20 mouse cellular contexts compared by ENCODE assay signal in the genomic region with DNA sequence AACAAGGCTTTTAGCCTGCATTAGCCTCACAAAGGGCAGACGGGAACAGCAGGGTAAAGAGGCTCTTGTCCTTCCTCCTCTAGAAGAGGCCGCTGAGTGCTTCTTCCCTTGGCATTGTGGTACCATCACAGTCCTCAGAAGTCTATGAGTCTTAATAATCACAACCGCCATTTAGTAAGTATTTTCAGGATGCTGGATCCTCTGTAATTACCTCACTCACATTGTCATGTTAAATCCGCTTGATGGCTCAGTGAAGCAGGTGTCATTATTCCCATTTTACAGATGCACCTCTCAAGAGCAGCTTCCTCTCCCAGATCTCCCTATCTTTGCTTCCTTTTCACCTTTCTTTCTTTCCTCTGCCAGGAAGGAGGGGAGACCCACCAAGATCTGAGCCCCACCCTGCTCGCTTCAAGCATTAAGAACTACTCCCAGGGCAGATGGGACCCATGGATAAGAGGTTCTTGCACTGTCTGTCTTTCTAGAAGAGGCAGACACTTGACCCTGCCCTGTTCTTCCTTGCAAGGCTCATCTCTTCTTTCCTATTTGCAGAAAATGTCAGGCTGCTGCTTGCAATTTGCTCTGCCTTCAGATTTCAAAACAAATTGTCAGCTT. TPM values are rescaled to one million over a fixed set of nuclear protein-coding genes. Genes with fewer than 3 reads are reported as not detected.
DNase-seq lines count a peak whose midpoint lies in the region; ATAC-seq lines count a peak whose summit lies in the region.
"Had no signal": no experiment of that assay in that cellular context is flagged by ENCODE, and none has a peak within 500 bp of the region (broad histone marks: within the 10 kb centered on the region; RNA-seq: fewer than 3 reads in every experiment).

No protein-coding gene starts in this region.

- H3K9me3 ChIP-seq in neural tube, embryonic 15.5 days (replicated peaks) = no peaks in the 10 kb centered on the region
- H3K9me3 ChIP-seq: embryonic facial prominence, embryonic 12.5 days; forebrain, embryonic 12.5 days; heart, embryonic 13.5 days; hindbrain, embryonic 15.5 days had no signal

- no peaks in the 10 kb centered on the region for H3K36me3 ChIP-seq in neural tube, embryonic 15.5 days
- H3K36me3 ChIP-seq: embryonic facial prominence, embryonic 12.5 days; forebrain, embryonic 12.5 days; heart, embryonic 13.5 days; hindbrain, embryonic 15.5 days had no signal

- 0 out of 2 replicates have a peak, but pooled peaks have one; percentile 37 for ATAC-seq in megakaryocyte-erythroid progenitor cell, adult 5-6 weeks (replicated peaks; ENCODE audit: low FRiP score, low TSS enrichment, poor library complexity, severe bottlenecking)
- ATAC-seq in neural tube, embryonic 15.5 days (ENCODE audit: low FRiP score) = no peak
- ATAC-seq: forebrain, embryonic 16.5 days had no signal

- H3K4me3 ChIP-seq in neural tube, embryonic 15.5 days (replicated peaks) = no peak overlapping the region
- H3K4me3 ChIP-seq: embryonic facial prominence, embryonic 12.5 days; forebrain, embryonic 12.5 days; heart, embryonic 13.5 days; hindbrain, embryonic 15.5 days had no signal

- H3K27me3 ChIP-seq in neural tube, embryonic 15.5 days (replicated peaks) = no peaks in the 10 kb centered on the region
- H3K27me3 ChIP-seq: embryonic facial prominence, embryonic 12.5 days; forebrain, embryonic 12.5 days; hindbrain, embryonic 15.5 days had no signal

- no peaks in the 10 kb centered on the region for H3K4me1 ChIP-seq in neural tube, embryonic 15.5 days
- H3K4me1 ChIP-seq: embryonic facial prominence, embryonic 12.5 days; forebrain, embryonic 12.5 days; heart, embryonic 13.5 days; hindbrain, embryonic 15.5 days had no signal

- no peak overlapping the region for H3K9ac ChIP-seq in neural tube, embryonic 15.5 days (replicated peaks)
- H3K9ac ChIP-seq: embryonic facial prominence, embryonic 12.5 days; forebrain, embryonic 12.5 days; heart, embryonic 13.5 days; hindbrain, embryonic 15.5 days had no signal

- 60% methylated on average over 5 of the region's 5 CpGs for WGBS in neural tube, embryonic 15.5 days

- H3K4me2 ChIP-seq in neural tube, embryonic 15.5 days = no peak overlapping the region
- H3K4me2 ChIP-seq: embryonic facial prominence, embryonic 12.5 days; forebrain, embryonic 12.5 days; heart, embryonic 13.5 days; hindbrain, embryonic 15.5 days had no signal

- H3K27ac ChIP-seq in neural tube, embryonic 15.5 days (replicated peaks) = no peak overlapping the region
- H3K27ac ChIP-seq: embryonic facial prominence, embryonic 12.5 days; forebrain, embryonic 12.5 days; heart, embryonic 13.5 days; hindbrain, embryonic 15.5 days had no signal

- DNase-seq in heart, adult 11 months = peak; percentile 71
- no peak for DNase-seq in heart, adult 9 months (ENCODE audit: low spot score in 2 of 2)
- peak; percentile 71 for DNase-seq in ES-CJ7 (ENCODE audit: low read depth, low spot score)
- DNase-seq in c-Kit-positive CD71-positive TER-119-positive erythroid progenitor cells, embryonic 14.5 days (ENCODE audit: low spot score) = peak; percentile 45
- DNase-seq in right cerebral cortex, adult 18-20 months = no peak
- DNase-seq: adrenal gland, adult 2 months; adrenal gland, postnatal 25 days; B cell, adult 2 months; cerebellum, adult 11-12 months; cerebellum, adult 9-10 months; cerebellum, postnatal 25 days; gastrocnemius, postnatal 14 days; heart, postnatal 36 days had no signal

RNA-seq across cellular contexts. Expression of gene Det1, which starts 8.1 kb away (rescaled TPM):
- 29.3 and 29.4 TPM in 2 replicates for total RNA-seq in megakaryocyte-erythroid progenitor cell, adult 5-6 weeks (2014; fragmentation: Nextera tagmentation)
- total RNA-seq in megakaryocyte-erythroid progenitor cell, adult 5-6 weeks (2017) = 13.8 and 27.0 TPM in 2 replicates
- polyA plus RNA-seq in neural tube, embryonic 15.5 days (2015; fragmentation: Nextera tagmentation; extraction: Ambion mirVana) = 12.6 and 13.5 TPM in 2 replicates

RNA-seq across cellular contexts. Expression of gene Aen, which starts 40.5 kb away (rescaled TPM):
- 77.3 and 78.2 TPM in 2 replicates for total RNA-seq in megakaryocyte-erythroid progenitor cell, adult 5-6 weeks (2014; fragmentation: Nextera tagmentation)
- 52.6 and 81.7 TPM in 2 replicates for total RNA-seq in megakaryocyte-erythroid progenitor cell, adult 5-6 weeks (2017)
- polyA plus RNA-seq in neural tube, embryonic 15.5 days (2015; fragmentation: Nextera tagmentation; extraction: Ambion mirVana) = 55.7 and 58.6 TPM in 2 replicates

RNA-seq across cellular contexts. Expression of gene Isg20, which starts 58.1 kb away (rescaled TPM):
- 140 and 149 TPM in 2 replicates for total RNA-seq in megakaryocyte-erythroid progenitor cell, adult 5-6 weeks (2014; fragmentation: Nextera tagmentation)
- 46.2 and 54.5 TPM in 2 replicates for total RNA-seq in megakaryocyte-erythroid progenitor cell, adult 5-6 weeks (2017)
- polyA plus RNA-seq in neural tube, embryonic 15.5 days (2015; fragmentation: Nextera tagmentation; extraction: Ambion mirVana) = 1.3 and 10.5 TPM in 2 replicates

Comparison
In these comparisons a context has a peak if more than half of its experiments do, and no peak if none do; other contexts are left out.
1. DNase-seq: peak in heart, adult 11 months (single experiment), ES-CJ7 (single experiment) and c-Kit-positive CD71-positive TER-119-positive erythroid progenitor cells, embryonic 14.5 days (single experiment); none in heart, adult 9 months (0 of 2) and right cerebral cortex, adult 18-20 months (single experiment).